Mouse (Mus musculus): ENCODE data around the gene Pros1. TPM values are rescaled to one million over a fixed set of nuclear protein-coding genes. Genes with fewer than 3 reads are reported as not detected.

Pros1 gene
- 36.4 TPM for polyA plus RNA-seq (2017; shearing (Covaris generic))

GRCm38 (mm10) chr16:62854191-62855068, at the start of gene Pros1:
Pros1 (plus strand) TSS chr16:62854307.

GRCm38 (mm10) chr16:62814491-62814890, 39.6 kb upstream of the Pros1 start, which contains the start of gene Stx19:
Stx19 (plus strand) TSS chr16:62814676.

GRCm38 (mm10) chr16:62846498-62847312, 7.4 kb upstream of the Pros1 start, which contains the start of gene Arl13b:
Arl13b (minus strand) TSS chr16:62847040.

Other genes with a start within 250 kb of the Pros1 start
- gene Nsun3, start 67.5 kb upstream of the Pros1 start, polyA plus RNA-seq (2017; shearing (Covaris generic)), result 28.3 TPM
- gene Stx19, start 39.6 kb upstream of the Pros1 start, polyA plus RNA-seq (2017; shearing (Covaris generic)), result 0.40 TPM
- 22.2 TPM for gene Arl13b, start 7.3 kb upstream of the Pros1 start, polyA plus RNA-seq (2017; shearing (Covaris generic))

Measured in inflammation-experienced regulatory T-cells, adult 16 weeks (primary cell).